Mouse (Mus musculus): Measurements from ENCODE around the gene Slc2a5. TPM values are rescaled to one million over a fixed set of nuclear protein-coding genes. Genes with fewer than 3 reads are reported as not detected.

Slc2a5 gene
- total and polyA plus RNA-seq, 3 experiments, result 0.16 TPM; not detected in 2

- H3K9me3 ChIP-seq (replicated peaks), result no peaks in the 10 kb centered on the region
- peaks cover 10% of the 10 kb centered on the region for H3K4me1 ChIP-seq (ENCODE audit: insufficient read depth, low read depth, low read length)
- DNase-seq (ENCODE audit: low spot score) (no peak), ATAC-seq (ENCODE audit: extremely low read depth, insufficient number of reproducible peaks, low FRiP score, poor library complexity, severe bottlenecking) (no peak)
- H3K27me3 ChIP-seq (ENCODE audit: insufficient read depth, low read length), result peaks cover 19% of the 10 kb centered on the region
- TF ChIP-seq POLR2AphosphoS5 (IDR thresholded peaks at IDR 0.05; ENCODE audit: insufficient replicate concordance, low read depth, low read length), result no peak
- no peak for TF ChIP-seq GATA2 (IDR thresholded peaks at IDR 0.05; ENCODE audit: borderline replicate concordance, low read depth, low read length)
- no peak for TF ChIP-seq CTCF (IDR thresholded peaks at IDR 0.05; ENCODE audit: low read depth, low read length)
- no peak for TF ChIP-seq GATA1 (IDR thresholded peaks at IDR 0.05; ENCODE audit: borderline replicate concordance, low read length)
- TF ChIP-seq TAL1 (conservative IDR thresholded peaks at IDR 0.05; ENCODE audit: low read depth, low read length), result no peak
- no peak overlapping the region for H3K4me3 ChIP-seq (ENCODE audit: low read depth, low read length)
- H3K36me3 ChIP-seq (replicated peaks), result no peaks in the 10 kb centered on the region
Observed at GRCm38 (mm10) chr4:150155301-150155700, 36.2 kb downstream of the Slc2a5 start.

DNA sequence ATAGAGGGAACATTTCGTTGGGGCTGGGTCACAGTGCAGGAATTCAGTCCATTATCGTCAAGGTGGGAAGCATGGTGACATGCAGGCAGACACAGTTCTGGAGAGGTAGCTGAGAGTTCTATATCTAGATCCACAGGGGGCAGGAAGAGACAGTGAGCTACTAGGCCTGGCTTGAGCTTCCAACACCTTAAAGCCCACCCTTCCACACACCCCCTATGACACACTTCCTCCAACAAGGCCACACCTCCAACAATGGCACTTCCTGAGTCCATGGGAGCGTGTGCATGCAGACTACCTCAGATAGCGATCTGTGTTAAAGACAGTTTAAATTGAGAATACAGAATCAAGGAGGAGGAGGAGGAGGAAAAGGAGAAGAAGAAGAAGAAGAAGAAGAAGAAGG, 36.6 kb downstream of the Slc2a5 start:
- 0 out of 2 replicates have a peak, but pooled peaks have one; percentile 22 for ATAC-seq (ENCODE audit: extremely low read depth, insufficient number of reproducible peaks, low FRiP score, poor library complexity, severe bottlenecking)
- DNase-seq (ENCODE audit: low spot score), result no peak
- peaks cover 19% of the 10 kb centered on the region for H3K27me3 ChIP-seq (ENCODE audit: insufficient read depth, low read length)
- peaks cover 10% of the 10 kb centered on the region for H3K4me1 ChIP-seq (ENCODE audit: insufficient read depth, low read depth, low read length)
- H3K36me3 ChIP-seq (replicated peaks), result no peaks in the 10 kb centered on the region
- no peaks in the 10 kb centered on the region for H3K9me3 ChIP-seq (replicated peaks)
- no peak overlapping the region for H3K4me3 ChIP-seq (ENCODE audit: low read depth, low read length)
- no peak for TF ChIP-seq POLR2AphosphoS5 (IDR thresholded peaks at IDR 0.05; ENCODE audit: insufficient replicate concordance, low read depth, low read length)
- no peak for TF ChIP-seq TAL1 (conservative IDR thresholded peaks at IDR 0.05; ENCODE audit: low read depth, low read length)
- no peak for TF ChIP-seq GATA2 (IDR thresholded peaks at IDR 0.05; ENCODE audit: borderline replicate concordance, low read depth, low read length)
- no peak for TF ChIP-seq CTCF (IDR thresholded peaks at IDR 0.05; ENCODE audit: low read depth, low read length)
- no peak for TF ChIP-seq GATA1 (IDR thresholded peaks at IDR 0.05; ENCODE audit: borderline replicate concordance, low read length)

GRCm38 (mm10) chr4:150157348-150157882, 38.3 kb downstream of the Slc2a5 start:
- H3K4me1 ChIP-seq (ENCODE audit: insufficient read depth, low read depth, low read length), result peaks cover 8% of the 10 kb centered on the region
- H3K9me3 ChIP-seq (replicated peaks), result no peaks in the 10 kb centered on the region
- no peak for TF ChIP-seq GATA2 (IDR thresholded peaks at IDR 0.05; ENCODE audit: borderline replicate concordance, low read depth, low read length)
- TF ChIP-seq TAL1 (conservative IDR thresholded peaks at IDR 0.05; ENCODE audit: low read depth, low read length), result no peak
- no peak for TF ChIP-seq CTCF (IDR thresholded peaks at IDR 0.05; ENCODE audit: low read depth, low read length)
- TF ChIP-seq GATA1 (IDR thresholded peaks at IDR 0.05; ENCODE audit: borderline replicate concordance, low read length), result no peak
- TF ChIP-seq POLR2AphosphoS5 (IDR thresholded peaks at IDR 0.05; ENCODE audit: insufficient replicate concordance, low read depth, low read length), result no peak
- DNase-seq (ENCODE audit: low spot score) (no peak), ATAC-seq (ENCODE audit: extremely low read depth, insufficient number of reproducible peaks, low FRiP score, poor library complexity, severe bottlenecking) (no peak)
- no peaks in the 10 kb centered on the region for H3K36me3 ChIP-seq (replicated peaks)
- peaks cover 19% of the 10 kb centered on the region for H3K27me3 ChIP-seq (ENCODE audit: insufficient read depth, low read length)
- no peak overlapping the region for H3K4me3 ChIP-seq (ENCODE audit: low read depth, low read length)

DNA sequence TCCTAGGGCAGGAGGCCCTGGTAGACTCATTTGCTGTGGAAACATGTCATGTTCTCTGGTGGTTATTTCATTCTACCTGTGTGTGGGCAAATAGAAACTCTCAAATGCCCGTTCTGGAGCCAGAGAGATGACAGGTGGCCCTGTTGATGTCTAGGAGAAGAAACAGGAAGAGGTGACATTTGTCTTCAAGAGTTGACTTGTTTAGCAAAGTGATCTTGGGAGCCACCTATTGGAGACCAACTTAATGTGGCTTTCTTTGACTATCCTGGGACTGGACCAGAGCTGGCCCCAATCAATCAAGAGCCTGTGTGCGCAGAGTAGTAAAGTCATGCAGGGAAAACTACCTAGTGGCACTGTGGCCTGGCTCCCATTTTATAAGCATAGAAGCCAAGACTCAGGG, 40.4 kb downstream of the Slc2a5 start:
- peaks cover 18% of the 10 kb centered on the region for H3K27me3 ChIP-seq (ENCODE audit: insufficient read depth, low read length)
- peaks cover 5% of the 10 kb centered on the region for H3K4me1 ChIP-seq (ENCODE audit: insufficient read depth, low read depth, low read length)
- no peak for DNase-seq (ENCODE audit: low spot score)
- H3K9me3 ChIP-seq (replicated peaks), result peaks cover 11% of the 10 kb centered on the region
- no peak for TF ChIP-seq TAL1 (conservative IDR thresholded peaks at IDR 0.05; ENCODE audit: low read depth, low read length)
- no peak for TF ChIP-seq GATA2 (IDR thresholded peaks at IDR 0.05; ENCODE audit: borderline replicate concordance, low read depth, low read length)
- no peak for TF ChIP-seq POLR2AphosphoS5 (IDR thresholded peaks at IDR 0.05; ENCODE audit: insufficient replicate concordance, low read depth, low read length)
- no peak for TF ChIP-seq GATA1 (IDR thresholded peaks at IDR 0.05; ENCODE audit: borderline replicate concordance, low read length)
- TF ChIP-seq CTCF (IDR thresholded peaks at IDR 0.05; ENCODE audit: low read depth, low read length), result no peak
- no peaks in the 10 kb centered on the region for H3K36me3 ChIP-seq (replicated peaks)
- no peak overlapping the region for H3K4me3 ChIP-seq (ENCODE audit: low read depth, low read length)
- no peak for ATAC-seq (ENCODE audit: extremely low read depth, insufficient number of reproducible peaks, low FRiP score, poor library complexity, severe bottlenecking)

- DNase-seq (ENCODE audit: low spot score), result no peak
- Histone ChIP-seq H3K9me3 (replicated peaks) (peaks cover 11% of the 10 kb centered on the region), H3K4me3 (ENCODE audit: low read depth, low read length) (no peak overlapping the region), H3K27me3 (ENCODE audit: insufficient read depth, low read length) (peaks cover 20% of the 10 kb centered on the region), H3K4me1 (ENCODE audit: insufficient read depth, low read depth, low read length) (peaks cover 7% of the 10 kb centered on the region), H3K36me3 (replicated peaks) (no peaks in the 10 kb centered on the region)
- TF ChIP-seq CTCF (IDR thresholded peaks at IDR 0.05; ENCODE audit: low read depth, low read length) (peak; percentile 39), POLR2AphosphoS5 (IDR thresholded peaks at IDR 0.05; ENCODE audit: insufficient replicate concordance, low read depth, low read length) (no peak)
- no peak for ATAC-seq (ENCODE audit: extremely low read depth, insufficient number of reproducible peaks, low FRiP score, poor library complexity, severe bottlenecking)
Observed at GRCm38 (mm10) chr4:150162561-150163169, 43.6 kb downstream of the Slc2a5 start.

- no peak for DNase-seq (ENCODE audit: low spot score)
- H3K27me3 ChIP-seq (ENCODE audit: insufficient read depth, low read length), result peaks cover 12% of the 10 kb centered on the region
- no peak overlapping the region for H3K4me3 ChIP-seq (ENCODE audit: low read depth, low read length)
- no peaks in the 10 kb centered on the region for H3K36me3 ChIP-seq (replicated peaks)
- peaks cover 11% of the 10 kb centered on the region for H3K9me3 ChIP-seq (replicated peaks)
- peaks cover 7% of the 10 kb centered on the region for H3K4me1 ChIP-seq (ENCODE audit: insufficient read depth, low read depth, low read length)
- no peak for ATAC-seq (ENCODE audit: extremely low read depth, insufficient number of reproducible peaks, low FRiP score, poor library complexity, severe bottlenecking)
- TF ChIP-seq CTCF (IDR thresholded peaks at IDR 0.05; ENCODE audit: low read depth, low read length) (no peak), TAL1 (conservative IDR thresholded peaks at IDR 0.05; ENCODE audit: low read depth, low read length) (no peak), GATA2 (IDR thresholded peaks at IDR 0.05; ENCODE audit: borderline replicate concordance, low read depth, low read length) (no peak), GATA1 (IDR thresholded peaks at IDR 0.05; ENCODE audit: borderline replicate concordance, low read length) (no peak), POLR2AphosphoS5 (IDR thresholded peaks at IDR 0.05; ENCODE audit: insufficient replicate concordance, low read depth, low read length) (no peak)
Observed at GRCm38 (mm10) chr4:150164875-150165274, 45.8 kb downstream of the Slc2a5 start.

All from G1E (cell line).